Mouse (Mus musculus): ENCODE measurements around the gene Pccb. TPM values are rescaled to one million over a fixed set of nuclear protein-coding genes. Genes with fewer than 3 reads are reported as not detected.

Gene Pccb
- polyA plus RNA-seq, 1 experiment = 16.1 TPM

- peak overlapping the region; percentile 16 for H3K27ac ChIP-seq (ENCODE audit: insufficient read depth, low read length)
- TF ChIP-seq CTCF (IDR thresholded peaks at IDR 0.05; ENCODE audit: low read depth, low read length) = no peak
- peak; percentile 66 for TF ChIP-seq POLR2A (IDR thresholded peaks at IDR 0.05; ENCODE audit: insufficient read depth, low read length)
- TF ChIP-seq EP300 (IDR thresholded peaks at IDR 0.05; ENCODE audit: insufficient read depth, low read depth, low read length) = peak; percentile 51
- peak overlapping the region; percentile 87 for H3K4me3 ChIP-seq (ENCODE audit: low read depth, low read length)
- no peaks in the 10 kb centered on the region for H3K27me3 ChIP-seq (ENCODE audit: control insufficient read depth, insufficient read depth, low read length, poor library complexity, severe bottlenecking)
- H3K4me1 ChIP-seq (ENCODE audit: control insufficient read depth, insufficient read depth, low read length) = no peaks in the 10 kb centered on the region
- peaks cover 2% of the 10 kb centered on the region; the same call in 1 of the 2 replicates for H3K36me3 ChIP-seq (ENCODE audit: control insufficient read depth, insufficient read depth, low read length, poor library complexity, severe bottlenecking)
- H3K9ac ChIP-seq (ENCODE audit: low read depth, poor library complexity, severe bottlenecking) = peak overlapping the region; percentile 96
- H3K9me3 ChIP-seq (replicated peaks; ENCODE audit: control insufficient read depth, insufficient read depth, low read length, poor library complexity, severe bottlenecking) = no peaks in the 10 kb centered on the region
Measured at GRCm38 (mm10) chr9:101073041-101073986, 38.6 kb upstream of the Pccb start.

GRCm38 (mm10) chr9:101072506-101072905, 37.8 kb upstream of the Pccb start:
- Histone ChIP-seq H3K36me3 (ENCODE audit: control insufficient read depth, insufficient read depth, low read length, poor library complexity, severe bottlenecking) (peaks cover 2% of the 10 kb centered on the region; the same call in 1 of the 2 replicates), H3K9me3 (replicated peaks; ENCODE audit: control insufficient read depth, insufficient read depth, low read length, poor library complexity, severe bottlenecking) (no peaks in the 10 kb centered on the region), H3K27me3 (ENCODE audit: control insufficient read depth, insufficient read depth, low read length, poor library complexity, severe bottlenecking) (no peaks in the 10 kb centered on the region), H3K4me1 (ENCODE audit: control insufficient read depth, insufficient read depth, low read length) (no peaks in the 10 kb centered on the region), H3K4me3 (ENCODE audit: low read depth, low read length) (no peak overlapping the region), H3K27ac (ENCODE audit: insufficient read depth, low read length) (no peak overlapping the region), H3K9ac (ENCODE audit: low read depth, poor library complexity, severe bottlenecking) (no peak overlapping the region)
- TF ChIP-seq POLR2A (IDR thresholded peaks at IDR 0.05; ENCODE audit: insufficient read depth, low read length) (no peak), EP300 (IDR thresholded peaks at IDR 0.05; ENCODE audit: insufficient read depth, low read depth, low read length) (no peak)

DNA sequence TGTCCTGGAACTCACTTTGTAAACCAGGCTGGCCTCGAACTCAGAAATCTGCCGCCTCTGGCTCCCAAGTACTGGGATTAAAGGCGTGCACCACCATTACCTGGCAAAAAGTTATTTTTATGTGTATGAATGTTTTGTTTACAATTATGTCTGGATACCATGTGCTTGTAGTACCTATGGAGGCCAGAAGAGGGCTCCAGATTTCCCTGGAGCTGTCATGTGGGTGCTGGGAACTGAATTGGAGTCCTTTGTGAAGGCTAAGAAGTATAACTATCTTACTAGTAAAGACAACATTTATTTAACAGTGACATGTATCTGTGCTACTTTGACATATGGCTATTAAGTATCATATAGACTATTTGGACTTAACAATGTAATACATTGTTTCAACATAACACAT, 35.1 kb upstream of the Pccb start:
- H3K27ac ChIP-seq (ENCODE audit: insufficient read depth, low read length) = no peak overlapping the region
- no peaks in the 10 kb centered on the region for H3K36me3 ChIP-seq (ENCODE audit: control insufficient read depth, insufficient read depth, low read length, poor library complexity, severe bottlenecking)
- no peak overlapping the region for H3K4me3 ChIP-seq (ENCODE audit: low read depth, low read length)
- TF ChIP-seq POLR2A (IDR thresholded peaks at IDR 0.05; ENCODE audit: insufficient read depth, low read length) (no peak), EP300 (IDR thresholded peaks at IDR 0.05; ENCODE audit: insufficient read depth, low read depth, low read length) (no peak), CTCF (IDR thresholded peaks at IDR 0.05; ENCODE audit: low read depth, low read length) (no peak)
- H3K4me1 ChIP-seq (ENCODE audit: control insufficient read depth, insufficient read depth, low read length) = no peaks in the 10 kb centered on the region
- no peak overlapping the region for H3K9ac ChIP-seq (ENCODE audit: low read depth, poor library complexity, severe bottlenecking)
- H3K9me3 ChIP-seq (replicated peaks; ENCODE audit: control insufficient read depth, insufficient read depth, low read length, poor library complexity, severe bottlenecking) = no peaks in the 10 kb centered on the region
- H3K27me3 ChIP-seq (ENCODE audit: control insufficient read depth, insufficient read depth, low read length, poor library complexity, severe bottlenecking) = no peaks in the 10 kb centered on the region

DNA sequence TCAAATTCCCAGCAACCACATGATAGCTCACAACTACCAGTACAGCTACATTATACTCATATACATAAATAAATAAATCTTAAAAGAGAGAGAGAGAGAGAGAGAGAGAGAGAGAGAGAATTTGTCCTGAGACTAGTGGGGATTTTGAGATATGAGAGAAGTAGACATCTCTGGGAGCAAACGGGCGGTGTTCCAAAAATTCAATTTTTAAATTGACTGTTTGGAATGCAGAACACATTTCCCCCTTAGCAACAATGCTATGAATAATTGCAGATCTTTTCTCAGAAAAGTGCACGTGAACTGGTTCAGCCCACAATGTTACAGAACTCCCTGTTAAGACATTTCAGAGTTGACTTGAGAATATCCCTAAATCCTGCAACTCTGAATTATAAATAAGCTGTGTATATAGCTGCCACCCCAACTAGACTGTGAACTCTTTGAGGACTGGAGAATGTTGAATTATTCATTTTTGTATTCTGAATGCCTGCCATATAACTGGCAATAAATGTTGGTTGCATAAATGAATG, 30.4 kb upstream of the Pccb start:
- no peak for TF ChIP-seq EP300 (IDR thresholded peaks at IDR 0.05; ENCODE audit: insufficient read depth, low read depth, low read length)
- no peak for TF ChIP-seq POLR2A (IDR thresholded peaks at IDR 0.05; ENCODE audit: insufficient read depth, low read length)
- TF ChIP-seq CTCF (IDR thresholded peaks at IDR 0.05; ENCODE audit: low read depth, low read length) = no peak
- Histone ChIP-seq H3K36me3 (ENCODE audit: control insufficient read depth, insufficient read depth, low read length, poor library complexity, severe bottlenecking) (no peaks in the 10 kb centered on the region), H3K9me3 (replicated peaks; ENCODE audit: control insufficient read depth, insufficient read depth, low read length, poor library complexity, severe bottlenecking) (no peaks in the 10 kb centered on the region), H3K27ac (ENCODE audit: insufficient read depth, low read length) (no peak overlapping the region), H3K4me1 (ENCODE audit: control insufficient read depth, insufficient read depth, low read length) (no peaks in the 10 kb centered on the region), H3K9ac (ENCODE audit: low read depth, poor library complexity, severe bottlenecking) (no peak overlapping the region), H3K27me3 (ENCODE audit: control insufficient read depth, insufficient read depth, low read length, poor library complexity, severe bottlenecking) (no peaks in the 10 kb centered on the region), H3K4me3 (ENCODE audit: low read depth, low read length) (no peak overlapping the region)

DNA sequence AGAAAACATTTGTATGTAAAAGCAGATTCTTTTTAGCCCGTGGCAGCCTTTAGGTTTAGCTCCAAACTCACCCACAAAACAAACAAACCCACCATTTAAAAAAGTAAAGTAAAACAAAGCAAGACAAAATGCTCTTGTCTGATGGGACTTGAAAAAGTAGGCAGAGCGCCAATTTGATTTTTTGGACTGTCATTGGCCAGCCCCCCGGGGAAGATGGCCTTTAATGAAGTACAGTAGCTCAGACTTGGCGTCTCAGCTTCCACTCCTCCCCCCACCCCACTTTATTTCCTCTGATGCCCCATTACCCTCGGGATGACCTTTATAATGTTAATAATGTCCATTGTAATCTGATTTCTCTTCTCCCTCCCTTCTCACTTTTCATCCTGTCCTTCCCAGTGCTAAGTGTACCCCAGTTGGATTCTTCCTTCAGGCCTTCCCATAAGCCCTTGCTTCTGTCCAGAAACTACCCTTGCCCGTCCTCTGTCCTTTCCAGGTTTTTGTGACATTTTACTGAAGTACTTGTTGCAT, 27.6 kb upstream of the Pccb start:
- Histone ChIP-seq H3K27ac (ENCODE audit: insufficient read depth, low read length) (no peak overlapping the region), H3K9ac (ENCODE audit: low read depth, poor library complexity, severe bottlenecking) (no peak overlapping the region), H3K4me3 (ENCODE audit: low read depth, low read length) (no peak overlapping the region), H3K4me1 (ENCODE audit: control insufficient read depth, insufficient read depth, low read length) (no peaks in the 10 kb centered on the region), H3K9me3 (replicated peaks; ENCODE audit: control insufficient read depth, insufficient read depth, low read length, poor library complexity, severe bottlenecking) (no peaks in the 10 kb centered on the region), H3K36me3 (ENCODE audit: control insufficient read depth, insufficient read depth, low read length, poor library complexity, severe bottlenecking) (no peaks in the 10 kb centered on the region), H3K27me3 (ENCODE audit: control insufficient read depth, insufficient read depth, low read length, poor library complexity, severe bottlenecking) (no peaks in the 10 kb centered on the region)
- TF ChIP-seq CTCF (IDR thresholded peaks at IDR 0.05; ENCODE audit: low read depth, low read length) = no peak

GRCm38 (mm10) chr9:101061035-101061434, 26.3 kb upstream of the Pccb start:
- H3K4me1 ChIP-seq (ENCODE audit: control insufficient read depth, insufficient read depth, low read length) = no peaks in the 10 kb centered on the region
- 0 out of 2 replicates have a peak overlapping the region, but pooled peaks have one; percentile 10 for H3K27ac ChIP-seq (ENCODE audit: insufficient read depth, low read length)
- 0 out of 2 replicates have a peak overlapping the region, but pooled peaks have one; percentile 13 for H3K9ac ChIP-seq (ENCODE audit: low read depth, poor library complexity, severe bottlenecking)
- no peaks in the 10 kb centered on the region for H3K9me3 ChIP-seq (replicated peaks; ENCODE audit: control insufficient read depth, insufficient read depth, low read length, poor library complexity, severe bottlenecking)
- TF ChIP-seq POLR2A (IDR thresholded peaks at IDR 0.05; ENCODE audit: insufficient read depth, low read length) = no peak
- no peak for TF ChIP-seq CTCF (IDR thresholded peaks at IDR 0.05; ENCODE audit: low read depth, low read length)
- no peak for TF ChIP-seq EP300 (IDR thresholded peaks at IDR 0.05; ENCODE audit: insufficient read depth, low read depth, low read length)
- no peaks in the 10 kb centered on the region for H3K27me3 ChIP-seq (ENCODE audit: control insufficient read depth, insufficient read depth, low read length, poor library complexity, severe bottlenecking)
- peak overlapping the region; percentile 13; the same call in 1 of the 2 replicates for H3K4me3 ChIP-seq (ENCODE audit: low read depth, low read length)
- H3K36me3 ChIP-seq (ENCODE audit: control insufficient read depth, insufficient read depth, low read length, poor library complexity, severe bottlenecking) = no peaks in the 10 kb centered on the region

All from ES-Bruce4 (cell line).